Mouse (Mus musculus): ENCODE results near the gene Thap7.

- no peak for TF ChIP-seq CTCF (IDR thresholded peaks at IDR 0.05; ENCODE audit: low read depth)
- TF ChIP-seq EP300 (optimal IDR thresholded peaks at IDR 0.05) = no peak
Measured at GRCm38 (mm10) chr16:17481465-17481864, 49.5 kb downstream of the Thap7 start.
